20 mouse cellular contexts compared by ENCODE assay signal in the genomic region with DNA sequence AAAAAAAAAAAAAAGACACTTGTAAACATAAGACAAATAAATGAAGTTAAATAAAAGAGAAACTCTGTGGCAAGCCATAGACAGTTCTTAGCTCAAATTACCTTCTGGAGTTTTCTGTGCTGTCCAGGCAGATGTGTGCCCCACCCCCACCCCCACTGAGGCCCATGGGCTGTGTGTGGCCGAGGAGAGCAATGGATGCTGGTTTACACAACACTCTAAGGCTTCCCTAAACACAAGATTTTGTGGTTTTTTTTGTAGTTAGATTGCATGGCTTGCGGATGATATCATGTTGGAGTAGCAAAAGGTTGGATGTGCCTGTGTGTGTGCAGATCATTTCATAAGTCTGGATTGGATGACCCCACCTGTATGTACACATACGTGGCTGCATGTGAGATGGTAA.
"Had no signal": no experiment of that assay in that cellular context is flagged by ENCODE, and none has a peak within 500 bp of the region (broad histone marks: within the 10 kb centered on the region; RNA-seq: fewer than 3 reads in every experiment).

No protein-coding gene starts in this region.

- H3K36me3 ChIP-seq: liver, embryonic 13.5 days; liver, embryonic 15.5 days; lung, embryonic 15.5 days; midbrain, embryonic 10.5 days; midbrain, embryonic 12.5 days; neural tube, embryonic 13.5 days; neural tube, embryonic 15.5 days; stomach, embryonic 15.5 days had no signal

- H3K27ac ChIP-seq: liver, embryonic 13.5 days; liver, embryonic 15.5 days; lung, embryonic 15.5 days; midbrain, embryonic 10.5 days; midbrain, embryonic 12.5 days; neural tube, embryonic 13.5 days; neural tube, embryonic 15.5 days; stomach, embryonic 15.5 days had no signal

- H3K4me1 ChIP-seq: liver, embryonic 13.5 days; liver, embryonic 15.5 days; midbrain, embryonic 10.5 days; midbrain, embryonic 12.5 days; neural tube, embryonic 13.5 days; neural tube, embryonic 15.5 days; stomach, embryonic 15.5 days had no signal

- H3K4me3 ChIP-seq: liver, embryonic 13.5 days; liver, embryonic 15.5 days; lung, embryonic 15.5 days; midbrain, embryonic 10.5 days; midbrain, embryonic 12.5 days; myocyte; neural tube, embryonic 13.5 days; neural tube, embryonic 15.5 days; stomach, embryonic 15.5 days had no signal

- H3K27me3 ChIP-seq: liver, embryonic 13.5 days; liver, embryonic 15.5 days; lung, embryonic 15.5 days; midbrain, embryonic 12.5 days; neural tube, embryonic 13.5 days; neural tube, embryonic 15.5 days; stomach, embryonic 15.5 days had no signal

- ATAC-seq: liver, postnatal 0 days; lung, postnatal 0 days; midbrain, embryonic 16.5 days had no signal

- DNase-seq: liver, embryonic 13.5 days; liver, postnatal 0 days; lung, adult 2 months; lung, postnatal 14 days; lung, postnatal 36 days; midbrain, embryonic 14.5 days; right cerebral cortex, postnatal 14 days; thymus, adult 2 months; thymus, postnatal 25 days; thymus, postnatal 4 days had no signal
